ENCODE assay signal across 8 mouse cellular contexts in genomic region chr10:88730571-88731495, GRCm38 (mm10). TPM values are rescaled to one million over a fixed set of nuclear protein-coding genes. Genes with fewer than 3 reads are reported as not detected.
DNase-seq lines count a peak whose midpoint lies in the region; ATAC-seq and TF ChIP-seq lines count a peak whose summit lies in the region.

Arl1 (plus strand) TSS chr10:88730858.

- no peaks in the 10 kb centered on the region for H3K36me3 ChIP-seq in ES-E14 (ENCODE audit: control insufficient read depth, insufficient read depth, low read length, poor library complexity, severe bottlenecking)
- H3K36me3 ChIP-seq in forebrain, embryonic 16.5 days (ENCODE audit: control insufficient read depth, insufficient read depth): no peaks in the 10 kb centered on the region
- H3K36me3 ChIP-seq in lung, embryonic 14.5 days (ENCODE audit: insufficient read depth): peaks cover 6% of the 10 kb centered on the region
- H3K36me3 ChIP-seq in thymus, adult 2 months (ENCODE audit: control insufficient read depth, insufficient read depth, low read length): no peaks in the 10 kb centered on the region

- no peak within 1 kb of the TSS for H3K27ac ChIP-seq in ES-E14 (ENCODE audit: insufficient read depth, low read depth, low read length, poor library complexity, severe bottlenecking)
- peak within 1 kb of the TSS; percentile 34 for H3K27ac ChIP-seq in forebrain, embryonic 16.5 days (ENCODE audit: low read length)
- peak within 1 kb of the TSS; percentile 97 for H3K27ac ChIP-seq in layer of hippocampus, adult 2 months
- peak within 1 kb of the TSS; percentile 89 for H3K27ac ChIP-seq in lung, embryonic 14.5 days (ENCODE audit: low read depth)
- peak within 1 kb of the TSS; percentile 80 for H3K27ac ChIP-seq in olfactory bulb, adult 2 months (ENCODE audit: insufficient read depth, low read depth, low read length)
- H3K27ac ChIP-seq in thymus, adult 2 months (ENCODE audit: control insufficient read depth, insufficient read depth, low read length): peak within 1 kb of the TSS; percentile 19; the same call in 1 of the 2 replicates

- H3K4me2 ChIP-seq in forebrain, embryonic 16.5 days (ENCODE audit: low read length): peak within 1 kb of the TSS; percentile 74
- peak within 1 kb of the TSS; percentile 84 for H3K4me2 ChIP-seq in lung, embryonic 14.5 days

- peak; percentile 54; the same call in 1 of the 2 replicates for TF ChIP-seq POLR2A in olfactory bulb, adult 2 months (IDR thresholded peaks at IDR 0.05; ENCODE audit: insufficient read depth, low read depth, low read length)
- peak; percentile 64 for TF ChIP-seq POLR2A in thymus, adult 2 months (IDR thresholded peaks at IDR 0.05; ENCODE audit: control insufficient read depth, extremely low read depth, insufficient read depth, low read length, poor library complexity)

- no peaks in the 10 kb centered on the region for H3K9me3 ChIP-seq in ES-E14 (ENCODE audit: control insufficient read depth, insufficient read depth, low read depth, low read length)
- H3K9me3 ChIP-seq in forebrain, embryonic 16.5 days (ENCODE audit: control insufficient read depth, low read length): no peaks in the 10 kb centered on the region
- H3K9me3 ChIP-seq in lung, embryonic 14.5 days (ENCODE audit: low read depth, low read length): no peaks in the 10 kb centered on the region

- H3K4me3 ChIP-seq in ES-E14 (ENCODE audit: insufficient read depth in 1 of 2, low read depth in 1 of 2, low read length in 2 of 2, poor library complexity in 1 of 2, severe bottlenecking in 1 of 2): peak within 1 kb of the TSS; percentile 73 to 76
- peak within 1 kb of the TSS; percentile 98 for H3K4me3 ChIP-seq in forebrain, embryonic 16.5 days (replicated peaks; ENCODE audit: low read length)
- H3K4me3 ChIP-seq in layer of hippocampus, adult 2 months: peak within 1 kb of the TSS; percentile 90
- H3K4me3 ChIP-seq in lung, embryonic 14.5 days (ENCODE audit: low read depth, low read length): peak within 1 kb of the TSS; percentile 76
- H3K4me3 ChIP-seq in olfactory bulb, adult 2 months (ENCODE audit: insufficient read depth, low read depth, low read length): peak within 1 kb of the TSS; percentile 77
- peak within 1 kb of the TSS; percentile 90 for H3K4me3 ChIP-seq in thymus, adult 2 months (ENCODE audit: control insufficient read depth, insufficient read depth, low read length)

- peak; percentile 95 for ATAC-seq in forebrain, embryonic 16.5 days
- ATAC-seq in lung, embryonic 14.5 days (ENCODE audit: insufficient read depth): peak; percentile 96

- intact Hi-C loops in heart, postnatal 36 days (cut with DNase I): loop anchor here (2.0 kb wide), 2 partner anchors 96 to 352 kb away; partner anchors contain the start of genes Dram1, Gnptab and Utp20

- WGBS in forebrain, embryonic 16.5 days: under 1% methylated on average over 65 of the region's 65 CpGs
- WGBS in lung, embryonic 14.5 days: under 1% methylated on average over 65 of the region's 65 CpGs
- under 1% methylated on average over 65 of the region's 65 CpGs for WGBS in olfactory bulb, adult 2 months
- 1% methylated on average over 65 of the region's 65 CpGs for WGBS in thymus, adult 2 months

- peak; percentile 36 for TF ChIP-seq CTCF in layer of hippocampus, adult 2 months (conservative IDR thresholded peaks at IDR 0.05)
- peak; percentile 34; the same call in 1 of the 2 replicates for TF ChIP-seq CTCF in lung, embryonic 14.5 days (IDR thresholded peaks at IDR 0.05; ENCODE audit: low read depth)
- TF ChIP-seq CTCF in olfactory bulb, adult 2 months (IDR thresholded peaks at IDR 0.05; ENCODE audit: insufficient read depth, low read depth, low read length): no peak
- TF ChIP-seq CTCF in thymus, adult 2 months (IDR thresholded peaks at IDR 0.05; ENCODE audit: borderline replicate concordance, control insufficient read depth, extremely low read depth, insufficient read depth, low read length, poor library complexity): no peak

- in situ Hi-C loops in ES-E14 (cut with MboI; ENCODE audit: low sequenced_read_pairs in 2 of 2, unreplicated experiment in 2 of 2): no loop called here

- DNase-seq in ES-E14 (ENCODE audit: low read depth, low spot score): peak; percentile 77
- DNase-seq in cerebellum, adult 11-12 months: peak; percentile 91
- peak; percentile 95 for DNase-seq in heart, postnatal 36 days
- peak; percentile 88 to 93 for DNase-seq in layer of hippocampus, adult 2 months (ENCODE audit: low spot score in 2 of 2)
- peak; percentile 95 for DNase-seq in lung, embryonic 14.5 days
- peak; percentile 87 for DNase-seq in thymus, adult 2 months

- no peaks in the 10 kb centered on the region for H3K27me3 ChIP-seq in forebrain, embryonic 16.5 days (replicated peaks; ENCODE audit: control insufficient read depth, insufficient read depth, low read length)
- no peaks in the 10 kb centered on the region for H3K27me3 ChIP-seq in lung, embryonic 14.5 days (ENCODE audit: insufficient read depth, low read length)
- no peaks in the 10 kb centered on the region for H3K27me3 ChIP-seq in thymus, adult 2 months (ENCODE audit: control insufficient read depth, insufficient read depth, low read length)

- H3K9ac ChIP-seq in ES-E14 (ENCODE audit: insufficient read depth, low read depth, low read length, poor library complexity, severe bottlenecking): peak within 1 kb of the TSS; percentile 88
- peak within 1 kb of the TSS; percentile 93 for H3K9ac ChIP-seq in forebrain, embryonic 16.5 days (replicated peaks; ENCODE audit: low read depth, low read length)
- peak within 1 kb of the TSS; percentile 97 for H3K9ac ChIP-seq in lung, embryonic 14.5 days

- H3K4me1 ChIP-seq in ES-E14 (ENCODE audit: control insufficient read depth in 2 of 2, insufficient read depth in 2 of 2, low read length in 2 of 2, poor library complexity in 1 of 2): peaks cover 0 to 2% of the 10 kb centered on the region in 2 experiments; a peak in 1 of 4 replicates
- H3K4me1 ChIP-seq in forebrain, embryonic 16.5 days (replicated peaks; ENCODE audit: control insufficient read depth, insufficient read depth, low read length): peaks cover 14% of the 10 kb centered on the region
- H3K4me1 ChIP-seq in lung, embryonic 14.5 days (ENCODE audit: insufficient read depth): peaks cover 5% of the 10 kb centered on the region; the same call in 1 of the 2 replicates
- H3K4me1 ChIP-seq in olfactory bulb, adult 2 months (ENCODE audit: control insufficient read depth, insufficient read depth, low read length): peaks cover 5% of the 10 kb centered on the region; the same call in 1 of the 2 replicates
- H3K4me1 ChIP-seq in thymus, adult 2 months (replicated peaks; ENCODE audit: control insufficient read depth, insufficient read depth, low read length): peaks cover 13% of the 10 kb centered on the region

TF ChIP-seq in ES-E14, 5 proteins besides CTCF, POLR2A, EP300 and RAD21:
- TF ChIP-seq CHD2 (IDR thresholded peaks at IDR 0.05; ENCODE audit: low read depth, low read length): no peak
- peak; percentile 72 for TF ChIP-seq HCFC1 (IDR thresholded peaks at IDR 0.05; ENCODE audit: borderline replicate concordance, insufficient read depth, low read length)
- TF ChIP-seq ZC3H11A (IDR thresholded peaks at IDR 0.05; ENCODE audit: borderline replicate concordance, low read depth, low read length): peak; percentile 100

RNA-seq across cellular contexts. Expression of gene Arl1, which starts in this region (rescaled TPM):
- 57.0 and 63.8 TPM in 2 replicates for total RNA-seq in ES-E14 (2012; rRNA removed)
- polyA plus RNA-seq in forebrain, embryonic 16.5 days (2015; fragmentation: Nextera tagmentation; extraction: Ambion mirVana): 157 and 167 TPM in 2 replicates
- 10 to 100 TPM; 86.1 to 86.3 TPM for total RNA-seq in heart, postnatal 36 days (2021)
- 100 to 1,000 TPM; 132 TPM for total RNA-seq in layer of hippocampus, adult 2 months (2021)
- polyA plus RNA-seq in lung, embryonic 14.5 days (2014; fragmentation: Nextera tagmentation; extraction: Ambion mirVana): 193 and 206 TPM in 2 replicates
- not detected in 2 replicates for polyA plus RNA-seq in olfactory bulb, adult 2 months (2012; ENCODE audit: insufficient read depth, insufficient read length, low replicate concordance, missing spikeins)
- polyA plus RNA-seq in thymus, adult 2 months (2012; rRNA removed): 12.9 and 18.5 TPM in 2 replicates

Comparison
In these comparisons a context has a peak if more than half of its experiments do, and no peak if none do; other contexts are left out.
1. CTCF ChIP-seq: peak in layer of hippocampus, adult 2 months (single experiment) and lung, embryonic 14.5 days (single experiment); none in olfactory bulb, adult 2 months (single experiment) and thymus, adult 2 months (single experiment).
2. Peak in every context shown above with its lines, with median percentiles within 50 percentile points of each other: DNase-seq, H3K4me3 ChIP-seq and H3K9ac ChIP-seq.